Comparison of ENCODE assay signal across 17 mouse cellular contexts in genomic region chr8:11831174-11831573, GRCm38 (mm10). TPM values are rescaled to one million over a fixed set of nuclear protein-coding genes. Genes with fewer than 3 reads are reported as not detected.
DNase-seq lines count a peak whose midpoint lies in the region; ATAC-seq and TF ChIP-seq lines count a peak whose summit lies in the region.
"Had no signal": no experiment of that assay in that cellular context is flagged by ENCODE, and none has a peak within 500 bp of the region (broad histone marks: within the 10 kb centered on the region; RNA-seq: fewer than 3 reads in every experiment).

No protein-coding gene starts in this region.

- no peak overlapping the region for H3K4me3 ChIP-seq in forebrain, embryonic 13.5 days
- no peak overlapping the region for H3K4me3 ChIP-seq in forebrain, postnatal 0 days (ENCODE audit: low read depth, low read length)
- H3K4me3 ChIP-seq: embryonic facial prominence, embryonic 12.5 days; heart, embryonic 15.5 days; limb, embryonic 15.5 days; megakaryocyte, embryonic 14.5 days had no signal

- TF ChIP-seq CTCF in forebrain, postnatal 0 days (IDR thresholded peaks at IDR 0.05; ENCODE audit: low read depth) = no peak

- H3K4me2 ChIP-seq in forebrain, embryonic 13.5 days = no peak overlapping the region
- H3K4me2 ChIP-seq in forebrain, postnatal 0 days (ENCODE audit: low read depth) = no peak overlapping the region
- H3K4me2 ChIP-seq: embryonic facial prominence, embryonic 12.5 days; heart, embryonic 15.5 days; limb, embryonic 15.5 days had no signal

- H3K9me3 ChIP-seq in forebrain, embryonic 13.5 days (replicated peaks) = no peaks in the 10 kb centered on the region
- H3K9me3 ChIP-seq in forebrain, postnatal 0 days (ENCODE audit: low read length) = no peaks in the 10 kb centered on the region
- H3K9me3 ChIP-seq: embryonic facial prominence, embryonic 12.5 days; heart, embryonic 15.5 days; limb, embryonic 15.5 days; megakaryocyte, embryonic 14.5 days had no signal

- no peak overlapping the region for H3K9ac ChIP-seq in forebrain, embryonic 13.5 days
- H3K9ac ChIP-seq in forebrain, postnatal 0 days = no peak overlapping the region
- H3K9ac ChIP-seq: embryonic facial prominence, embryonic 12.5 days; heart, embryonic 15.5 days; limb, embryonic 15.5 days had no signal

- peaks cover 30% of the 10 kb centered on the region for H3K4me1 ChIP-seq in forebrain, embryonic 13.5 days
- H3K4me1 ChIP-seq in forebrain, postnatal 0 days (ENCODE audit: insufficient read depth) = peaks cover 4% of the 10 kb centered on the region; the same call in 1 of the 2 replicates
- H3K4me1 ChIP-seq: embryonic facial prominence, embryonic 12.5 days; limb, embryonic 15.5 days had no signal

- ATAC-seq in forebrain, embryonic 13.5 days = no peak
- no peak for ATAC-seq in forebrain, postnatal 0 days
- ATAC-seq in monocyte, adult 5-6 weeks (replicated peaks; ENCODE audit: insufficient number of reproducible peaks, low FRiP score, low TSS enrichment, poor library complexity, severe bottlenecking) = no peak

- peaks cover 87% of the 10 kb centered on the region for H3K36me3 ChIP-seq in forebrain, embryonic 13.5 days (ENCODE audit: poor library complexity, severe bottlenecking)
- H3K36me3 ChIP-seq in forebrain, postnatal 0 days (ENCODE audit: insufficient read depth) = peaks cover 45% of the 10 kb centered on the region

- no peaks in the 10 kb centered on the region for H3K27me3 ChIP-seq in forebrain, embryonic 13.5 days
- no peaks in the 10 kb centered on the region for H3K27me3 ChIP-seq in forebrain, postnatal 0 days (ENCODE audit: insufficient read depth, low read length)
- H3K27me3 ChIP-seq: embryonic facial prominence, embryonic 12.5 days; heart, embryonic 15.5 days; limb, embryonic 15.5 days; megakaryocyte, embryonic 14.5 days had no signal

- no peak for DNase-seq in forebrain, postnatal 0 days
- DNase-seq in kidney, postnatal 36 days = peak; percentile 19 to 21
- no peak for DNase-seq in kidney, postnatal 10 days
- peak; percentile 63 for DNase-seq in adipocyte (ENCODE audit: low spot score)
- peak; percentile 41 for DNase-seq in lung, postnatal 36 days
- DNase-seq in spleen, adult 18-20 months = no peak
- DNase-seq: cerebellum, adult 11 months had no signal

- H3K27ac ChIP-seq in forebrain, embryonic 13.5 days = peak overlapping the region; percentile 76; the same call in 1 of the 2 replicates
- H3K27ac ChIP-seq in forebrain, postnatal 0 days (ENCODE audit: low read depth, low read length) = no peak overlapping the region
- H3K27ac ChIP-seq: embryonic facial prominence, embryonic 12.5 days; heart, embryonic 15.5 days; kidney, postnatal 0 days; limb, embryonic 15.5 days had no signal

- WGBS in forebrain, embryonic 13.5 days = 88% methylated on average over 10 of the region's 10 CpGs
- whole genome bisulfite sequencing in forebrain, postnatal 0 days = 86% methylated on average over 10 of the region's 10 CpGs

RNA-seq across cellular contexts. Expression of gene Tex29, which starts 9.1 kb away (rescaled TPM):
- polyA plus RNA-seq in forebrain, embryonic 13.5 days (2015; fragmentation: Nextera tagmentation; extraction: Ambion mirVana) = 0.30 and 0.89 TPM in 2 replicates
- not detected in 2 replicates for total RNA-seq in forebrain, postnatal 0 days (2014; rRNA removed)
- polyA plus RNA-seq in forebrain, postnatal 0 days (2015; fragmentation: Nextera tagmentation; extraction: Ambion mirVana) = 1.4 and 1.6 TPM in 2 replicates
- not detected in 3 replicates for total RNA-seq in monocyte, adult 5-6 weeks (2017)
- total RNA-seq: gastrocnemius, adult 18-20 months; granulocyte monocyte progenitor cell, adult 5-6 weeks; left cerebral cortex, postnatal 10 days had no signal
- polyA plus RNA-seq: limb, embryonic 15.5 days had no signal

Comparison
In these comparisons a context has a peak if more than half of its experiments do, and no peak if none do; other contexts are left out.
1. DNase-seq: peak in kidney, postnatal 36 days (2 of 2), adipocyte (single experiment) and lung, postnatal 36 days (single experiment); none in forebrain, postnatal 0 days (single experiment), kidney, postnatal 10 days (single experiment) and spleen, adult 18-20 months (0 of 2).